Mouse (Mus musculus) urinary bladder, postnatal 14 days (tissue): ENCODE results near the gene Dnajc13.

ENCODE experiments used
- DNase-seq: peaks from one replicate; pipeline ENCODE4 v3.0.0; 2021; ENCODE audit warnings: low spot score

Dnajc13 gene

DNA sequence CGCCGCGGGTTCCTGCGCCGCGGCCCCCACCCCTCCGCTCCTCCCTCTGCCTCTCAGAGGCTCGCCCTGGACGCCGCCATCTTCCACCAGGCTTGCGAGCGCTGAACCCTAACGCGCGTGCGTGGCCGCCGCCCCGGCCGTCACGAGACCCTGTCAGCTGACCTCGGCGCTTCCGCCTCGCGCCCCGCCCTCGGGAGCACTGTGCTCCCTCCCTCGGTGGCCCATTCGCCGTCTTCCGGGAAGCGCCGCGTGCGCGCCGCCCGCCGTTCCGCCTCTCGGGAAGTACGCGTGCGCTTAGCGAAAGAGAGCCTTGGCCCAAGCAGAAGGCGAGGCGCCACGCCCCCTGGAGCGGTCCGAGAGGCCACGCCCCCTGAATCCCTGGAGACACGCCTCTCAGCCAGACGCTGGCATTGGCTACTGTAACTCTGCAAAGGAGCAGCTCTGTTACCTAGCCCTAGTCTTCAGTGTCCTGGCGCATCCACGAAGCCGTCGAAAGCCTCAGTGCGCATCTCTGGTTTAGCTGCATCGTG lies at the start of gene Dnajc13:
Gene Dnajc13 (minus strand): TSS at position 108 of the 530 bp plus-strand sequence.
- DNase-seq = peak; percentile 99

DNA sequence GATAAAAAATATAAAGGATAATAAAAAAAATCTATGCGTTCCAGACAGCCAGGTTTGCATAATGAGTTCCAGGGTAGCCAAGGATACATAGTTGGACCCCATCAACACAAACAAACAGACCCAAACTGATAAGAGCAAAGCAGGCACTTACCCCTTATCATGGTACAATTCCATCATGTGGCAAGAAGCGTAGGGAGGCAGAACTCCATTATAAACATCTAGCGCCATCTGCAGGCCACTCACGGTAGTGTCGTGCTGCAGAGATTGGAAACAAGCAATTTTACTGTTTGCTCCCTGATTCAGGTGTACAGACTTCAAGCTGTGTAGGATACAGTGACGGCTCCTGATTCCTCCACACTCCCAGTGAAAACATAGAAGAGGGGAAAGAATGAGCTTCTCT lies 44.0 kb upstream of the Dnajc13 start:
- DNase-seq = peak; percentile 78

DNA sequence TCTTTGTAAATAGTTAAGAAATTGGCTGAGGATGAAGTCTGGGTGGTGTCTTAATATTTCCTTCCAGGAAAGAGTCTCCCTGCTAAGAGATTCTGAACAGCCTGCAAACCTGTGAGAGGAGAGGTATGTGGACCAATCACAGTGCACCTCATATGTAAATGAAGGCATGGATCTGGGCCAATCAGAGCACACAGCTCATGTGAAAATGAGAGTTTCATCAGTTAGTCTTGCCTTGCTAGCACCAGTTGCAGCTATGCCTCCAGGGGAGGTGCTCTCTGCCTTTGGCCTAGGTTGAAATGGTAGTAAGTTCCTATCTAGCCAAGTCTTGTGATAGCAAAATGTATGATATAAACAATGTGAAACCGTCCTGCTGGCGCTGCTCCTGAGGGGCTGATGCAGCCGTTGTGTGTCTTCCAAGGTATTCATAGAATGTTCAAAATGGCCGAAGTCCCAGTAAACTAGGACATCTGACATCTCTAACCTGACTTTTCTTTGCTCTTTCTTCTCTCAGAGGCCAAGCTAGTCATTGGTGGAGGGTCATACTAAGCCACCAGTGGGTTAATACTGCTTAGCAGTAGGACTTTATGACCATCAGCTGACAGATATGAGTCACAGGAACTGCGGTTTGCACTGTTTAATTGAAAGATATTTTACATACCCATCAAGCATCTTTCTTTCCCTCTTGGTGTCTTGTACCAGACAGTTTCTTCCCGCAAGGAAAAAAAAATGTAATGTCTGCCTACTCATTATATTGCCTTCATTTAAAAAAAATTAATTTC lies 42.8 kb upstream of the Dnajc13 start:
- DNase-seq = no peak

DNA sequence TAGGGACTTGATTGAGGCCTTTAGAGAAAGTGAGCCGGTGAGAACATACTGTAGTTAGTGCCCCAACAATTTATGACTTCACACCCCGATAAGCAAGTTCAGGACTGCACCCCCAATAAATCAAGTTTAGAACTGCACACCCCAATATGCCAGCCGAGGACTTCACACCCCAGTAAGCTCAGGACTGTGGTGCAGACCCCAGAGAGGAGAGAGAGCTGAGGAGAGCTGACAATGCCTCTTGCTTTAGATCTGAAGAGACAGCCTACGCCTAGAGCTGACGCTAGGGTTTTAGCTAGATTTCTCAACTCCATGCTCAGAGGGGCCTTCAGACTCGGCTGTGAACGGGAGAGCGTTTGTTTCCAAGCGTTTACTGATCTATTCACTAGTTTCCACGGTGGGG lies 42.1 kb upstream of the Dnajc13 start:
- DNase-seq = no peak

DNA sequence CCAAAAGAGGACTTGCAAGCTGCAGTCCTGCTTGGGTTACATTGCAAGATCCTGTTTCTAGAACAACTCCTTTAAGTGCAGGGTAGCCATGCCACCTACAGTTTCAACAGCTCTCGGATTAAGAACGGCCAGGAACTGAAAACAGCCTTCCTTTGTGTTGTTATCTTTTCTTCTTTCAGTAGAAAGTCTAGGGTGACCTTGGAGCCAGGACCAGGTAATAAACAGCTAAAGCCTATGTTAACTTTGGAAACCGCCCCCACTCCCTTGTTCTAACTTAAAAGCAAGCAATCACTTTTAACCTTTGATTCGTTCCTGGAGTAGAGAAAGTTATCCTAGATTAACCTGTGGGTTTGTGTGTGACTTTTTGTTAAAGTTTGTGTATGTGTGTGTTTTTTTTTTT lies 41.6 kb upstream of the Dnajc13 start:
- no peak for DNase-seq

DNA sequence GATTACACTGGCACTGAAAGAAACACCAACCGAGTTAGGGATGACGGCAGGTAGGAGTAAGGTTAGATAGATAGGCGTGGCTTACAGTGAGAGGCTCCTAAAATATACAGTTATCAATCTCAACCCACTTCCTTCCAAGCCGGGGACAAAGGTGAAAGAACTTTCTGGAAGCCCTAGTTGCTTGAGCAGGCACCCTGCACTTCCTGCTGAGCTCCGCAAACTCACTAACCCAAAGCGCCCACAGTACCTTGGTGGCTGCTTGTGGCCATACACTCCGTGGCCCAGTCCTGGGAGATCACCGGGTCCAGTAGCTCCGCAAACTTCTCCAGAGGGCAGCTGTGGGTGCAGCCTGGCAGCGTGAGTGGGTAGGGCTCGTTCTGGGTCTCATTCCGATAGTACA lies 37.8 kb upstream of the Dnajc13 start:
- DNase-seq = no peak

DNA sequence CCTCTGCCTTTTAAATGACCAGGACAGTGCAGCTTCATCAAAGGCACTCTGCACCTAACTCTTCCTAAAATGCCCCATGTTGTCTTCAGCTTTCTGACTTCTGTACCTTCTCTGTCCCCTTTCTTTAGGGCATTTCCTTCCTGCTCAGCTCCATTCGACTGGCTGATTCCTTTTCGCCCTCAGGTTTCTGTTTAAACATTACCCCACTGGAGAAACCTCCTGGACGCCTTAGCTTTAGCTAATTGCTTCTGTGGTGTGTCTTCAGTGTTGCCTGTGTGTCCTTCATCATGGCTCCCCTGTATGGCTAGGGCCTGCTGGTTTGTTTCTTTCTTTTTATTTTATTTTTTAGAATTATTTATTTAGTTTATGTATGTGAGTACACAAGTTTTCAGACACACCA lies 34.3 kb upstream of the Dnajc13 start:
- no peak for DNase-seq

DNA sequence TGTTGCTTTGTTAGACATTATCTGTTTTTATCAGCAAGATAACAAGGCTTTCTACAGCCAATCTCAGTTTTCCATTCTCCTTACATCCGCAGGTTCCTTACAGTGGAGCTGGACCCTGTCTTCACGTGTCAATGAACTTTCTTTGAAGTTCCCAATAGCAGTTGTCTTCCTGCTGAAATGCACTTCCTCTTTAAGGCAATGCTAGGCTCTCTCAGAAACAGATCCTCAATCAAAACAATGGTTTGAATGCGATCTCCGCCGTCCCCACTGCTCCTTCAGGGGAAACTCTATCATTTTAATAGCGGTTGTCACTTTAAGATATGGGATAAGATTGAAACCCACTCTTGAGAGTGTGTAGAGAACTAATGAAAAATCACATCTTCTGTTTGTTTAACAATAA lies 22.2 kb upstream of the Dnajc13 start:
- DNase-seq = no peak

DNA sequence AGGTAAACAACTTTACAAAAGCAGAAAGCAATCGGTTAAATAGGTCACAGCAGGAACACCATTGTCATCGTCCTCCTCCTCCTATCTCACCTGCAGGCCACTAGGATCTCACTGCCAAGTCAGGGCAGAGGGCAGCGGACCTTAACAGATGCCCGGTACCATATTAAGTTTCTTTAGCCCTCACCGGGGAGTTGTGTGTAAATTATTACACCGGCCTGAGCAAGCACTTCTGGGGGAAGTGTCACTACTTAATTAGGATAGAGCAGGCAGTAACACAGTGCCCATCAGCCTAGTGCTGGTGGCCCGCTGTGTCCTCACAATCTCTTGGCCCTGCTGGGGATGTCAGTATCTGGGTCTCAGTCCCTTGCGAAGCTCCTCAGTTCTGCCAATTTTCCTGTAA lies 19.8 kb upstream of the Dnajc13 start:
- no peak for DNase-seq

DNA sequence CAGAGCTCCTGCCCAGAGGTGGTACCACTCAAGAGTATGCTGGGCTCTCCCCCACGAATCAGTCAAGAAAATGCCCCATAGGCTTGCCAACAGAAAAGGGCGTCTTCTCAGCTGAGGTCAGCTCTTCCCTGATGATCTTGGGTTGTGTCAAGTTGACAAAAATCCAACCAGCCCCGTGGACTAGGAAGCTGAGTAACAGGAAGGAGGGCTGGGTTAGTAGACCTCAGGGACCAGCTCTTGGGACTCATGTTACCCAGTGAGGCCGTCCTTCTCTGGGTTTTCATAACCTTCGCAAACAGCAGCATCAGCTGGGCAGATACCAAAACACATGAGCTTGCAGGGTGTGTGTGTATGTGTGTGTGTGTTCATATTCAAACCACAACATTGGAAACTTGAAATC lies 19.0 kb upstream of the Dnajc13 start:
- no peak for DNase-seq

DNA sequence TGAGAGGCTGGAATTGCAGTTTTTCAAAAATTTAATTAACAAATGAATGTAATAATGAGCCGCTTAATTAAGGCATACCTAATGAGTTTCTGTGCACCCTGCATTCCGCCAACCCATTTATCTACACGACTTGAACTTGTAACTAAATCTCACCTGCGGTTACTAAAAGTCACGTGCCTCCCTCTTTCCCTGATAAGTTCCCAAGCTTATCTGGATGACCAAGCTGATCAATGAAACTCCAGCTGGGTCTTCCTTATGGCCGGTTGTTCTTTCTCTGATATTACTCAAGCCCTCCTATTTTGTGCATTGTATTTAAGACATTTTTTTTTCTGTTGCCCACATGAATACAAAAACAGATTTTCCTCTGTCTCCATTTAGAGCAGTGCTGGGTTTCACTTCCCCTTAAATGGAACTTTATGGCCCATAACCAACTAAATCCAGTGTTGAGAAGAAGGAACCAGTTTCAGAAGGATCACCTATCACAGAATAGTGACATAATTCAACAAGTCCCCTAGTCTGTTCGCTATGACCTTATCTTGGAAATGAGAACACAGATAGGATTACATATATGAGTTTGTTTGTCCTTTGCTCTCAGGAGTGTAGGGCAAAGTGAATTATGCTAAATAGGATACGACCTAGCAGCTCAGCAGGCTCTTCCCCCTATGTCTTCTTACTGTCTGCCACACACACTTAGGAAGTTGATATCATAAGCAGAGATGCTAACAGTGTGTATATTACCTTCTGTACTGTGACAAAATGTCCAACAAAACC lies 18.2 kb upstream of the Dnajc13 start:
- no peak for DNase-seq

DNA sequence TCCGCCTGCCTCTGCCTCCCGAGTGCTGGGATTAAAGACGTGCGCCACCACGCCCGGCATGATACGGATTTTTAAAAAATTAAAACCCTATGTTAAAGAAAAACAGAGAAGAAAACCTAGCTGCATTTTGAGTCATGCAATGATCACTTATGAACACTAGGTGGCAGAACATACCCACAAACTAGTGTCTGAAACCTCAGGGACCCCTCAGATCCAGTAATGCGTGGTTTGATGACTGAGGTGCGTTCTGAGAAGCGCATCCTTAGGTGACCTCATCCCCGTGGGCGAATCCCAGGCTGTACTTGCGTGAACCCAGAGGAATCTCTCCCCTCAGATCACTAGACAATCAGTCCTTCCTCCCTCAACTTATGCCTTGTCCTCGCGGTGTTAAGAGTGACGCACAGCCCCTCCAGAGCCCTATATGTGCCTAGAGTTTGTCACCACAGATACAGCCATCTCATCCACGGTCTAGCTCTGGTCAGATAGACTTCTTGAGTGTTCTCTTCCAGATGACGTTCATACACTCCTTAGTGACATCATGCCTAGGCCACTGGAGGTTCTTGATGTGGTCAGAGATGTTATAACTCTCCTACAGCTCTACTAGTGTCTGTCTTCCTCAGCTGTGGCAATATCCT lies 14.9 kb upstream of the Dnajc13 start:
- no peak for DNase-seq

DNA sequence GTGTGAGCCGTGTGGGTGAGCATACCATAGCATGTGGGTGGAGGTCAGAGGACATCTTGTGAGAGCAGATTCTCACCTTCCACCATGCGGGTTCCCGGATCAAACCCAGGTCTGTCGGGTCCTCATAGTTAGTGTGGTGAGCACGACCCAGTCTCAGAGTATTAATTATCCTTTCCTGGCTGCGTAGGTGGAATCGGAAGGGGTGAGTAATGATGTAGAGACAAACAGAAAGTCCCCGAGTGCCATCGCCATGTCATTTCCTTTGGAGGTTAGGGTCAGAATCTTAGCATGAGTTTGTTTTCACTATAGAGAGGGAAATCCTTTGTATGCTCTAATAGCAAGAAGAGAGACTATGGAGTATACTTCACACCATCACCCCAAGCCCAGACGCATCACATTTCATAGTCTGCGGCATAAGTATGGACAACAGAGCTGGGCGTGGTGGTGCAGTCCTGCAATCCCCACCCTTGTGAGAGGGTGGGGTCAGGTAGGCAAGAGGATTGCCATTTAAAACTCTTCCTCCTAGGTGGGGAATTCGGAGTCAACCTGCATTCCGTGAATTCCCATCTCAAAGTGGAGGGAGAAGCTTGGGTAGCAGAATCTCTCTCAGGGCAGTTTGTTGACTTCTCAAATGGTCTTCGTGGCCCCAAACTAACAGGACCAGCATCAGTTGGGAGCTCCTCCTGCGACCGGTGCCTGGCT lies 12.5 kb upstream of the Dnajc13 start:
- DNase-seq = no peak

DNA sequence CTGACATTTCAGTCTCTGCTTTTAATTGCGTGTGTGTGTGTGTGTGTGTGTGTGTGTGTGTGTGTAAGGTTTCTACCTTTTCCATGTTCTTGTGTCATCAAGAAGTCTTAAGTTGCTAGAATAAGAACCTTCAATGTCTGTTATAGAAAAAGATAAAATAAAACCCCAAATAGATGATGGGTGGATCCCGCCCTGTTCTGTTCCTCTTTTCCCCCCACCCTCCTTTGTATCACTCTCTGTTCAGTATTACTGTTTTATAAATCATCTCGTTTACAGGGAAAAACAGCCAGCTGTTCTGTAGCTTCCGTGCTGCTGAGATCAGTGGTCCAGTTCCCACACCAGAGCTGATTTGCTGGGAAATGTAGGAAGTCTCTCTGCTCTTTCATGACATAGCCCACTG lies 9.3 kb upstream of the Dnajc13 start:
- no peak for DNase-seq

DNA sequence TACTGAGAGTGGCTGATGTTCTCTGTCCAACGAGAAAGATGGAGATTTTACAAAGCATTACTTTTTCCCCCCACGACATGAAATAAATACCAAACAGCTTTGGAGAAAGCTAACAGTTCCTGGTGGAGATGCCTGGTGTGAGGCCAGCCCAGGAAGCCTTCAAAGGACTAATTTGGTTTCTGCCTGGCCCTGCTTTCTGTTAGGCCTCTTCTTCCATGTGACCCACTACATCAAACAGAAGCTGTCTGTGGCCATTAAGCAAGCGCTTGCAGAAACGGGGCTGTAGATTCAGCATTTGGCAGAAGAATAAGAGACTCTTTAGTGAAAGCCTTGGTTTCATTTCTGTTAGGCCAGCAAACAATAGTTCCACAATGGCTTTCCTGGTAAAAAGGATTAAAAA lies 8.9 kb upstream of the Dnajc13 start:
- no peak for DNase-seq

DNA sequence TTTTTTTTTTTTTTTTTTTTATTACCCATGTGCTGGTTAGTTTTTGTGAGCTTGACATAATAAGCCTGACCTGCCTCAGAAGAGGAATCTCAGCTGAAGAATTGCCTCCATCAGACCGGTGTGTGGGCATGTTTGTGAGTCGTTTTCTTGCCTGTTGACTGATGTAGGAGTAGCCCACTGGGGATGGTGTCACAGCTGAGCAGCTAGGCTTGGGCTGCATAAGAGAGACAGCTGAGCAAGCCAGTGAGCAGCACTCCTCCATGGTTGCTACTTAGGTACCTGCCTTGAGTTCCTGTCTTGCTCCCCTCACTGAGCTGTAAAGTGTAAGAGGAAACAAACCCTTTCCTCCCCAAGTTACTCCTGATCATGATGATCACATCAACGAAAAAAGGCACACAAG lies 7.2 kb upstream of the Dnajc13 start:
- no peak for DNase-seq

DNA sequence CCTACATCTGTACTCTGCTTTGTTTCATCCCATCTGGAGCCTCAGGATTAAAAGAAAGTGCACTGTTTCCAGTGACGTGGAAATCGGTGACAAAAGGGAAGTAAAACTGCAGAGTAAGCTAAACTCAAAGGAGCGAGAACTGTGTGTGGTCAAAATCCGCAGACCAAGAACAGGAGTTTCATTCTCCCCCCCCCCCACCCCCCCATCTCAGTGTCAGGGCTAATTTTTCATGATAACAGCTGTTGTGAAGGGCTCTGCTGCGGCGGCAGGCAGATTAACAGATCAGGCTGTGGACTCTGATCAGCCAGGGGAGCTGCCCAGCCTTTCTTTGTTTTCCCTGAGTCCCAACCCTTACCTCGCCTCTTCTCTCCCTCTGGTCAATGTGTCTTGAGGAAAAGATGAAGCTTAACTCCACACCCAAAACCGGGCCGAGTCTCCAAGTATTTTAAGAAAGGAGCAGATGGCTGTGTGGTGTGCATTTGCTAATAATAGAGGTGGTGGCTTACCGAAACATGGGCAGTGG lies 6.7 kb upstream of the Dnajc13 start:
- DNase-seq = no peak

DNA sequence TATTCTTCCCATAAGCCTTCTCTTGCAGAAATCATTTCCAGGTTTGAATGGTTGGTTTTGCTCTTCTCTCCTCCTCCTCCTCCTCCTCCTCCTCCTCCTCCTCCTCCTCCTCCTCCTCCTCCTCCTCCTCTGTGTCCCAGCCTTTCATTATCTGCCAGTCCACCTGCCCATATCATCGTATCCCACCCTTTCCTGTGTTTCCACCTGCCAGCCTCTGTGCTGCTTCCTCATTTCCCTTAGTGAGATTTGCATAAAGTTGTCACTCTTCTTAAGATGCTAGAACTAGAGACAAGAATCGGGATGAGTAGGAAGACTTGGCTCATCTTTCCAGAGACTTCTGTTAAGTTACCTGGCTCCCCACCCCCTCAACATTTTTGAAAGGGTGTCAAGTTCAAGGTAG lies 1.8 kb upstream of the Dnajc13 start:
- no peak for DNase-seq

DNA sequence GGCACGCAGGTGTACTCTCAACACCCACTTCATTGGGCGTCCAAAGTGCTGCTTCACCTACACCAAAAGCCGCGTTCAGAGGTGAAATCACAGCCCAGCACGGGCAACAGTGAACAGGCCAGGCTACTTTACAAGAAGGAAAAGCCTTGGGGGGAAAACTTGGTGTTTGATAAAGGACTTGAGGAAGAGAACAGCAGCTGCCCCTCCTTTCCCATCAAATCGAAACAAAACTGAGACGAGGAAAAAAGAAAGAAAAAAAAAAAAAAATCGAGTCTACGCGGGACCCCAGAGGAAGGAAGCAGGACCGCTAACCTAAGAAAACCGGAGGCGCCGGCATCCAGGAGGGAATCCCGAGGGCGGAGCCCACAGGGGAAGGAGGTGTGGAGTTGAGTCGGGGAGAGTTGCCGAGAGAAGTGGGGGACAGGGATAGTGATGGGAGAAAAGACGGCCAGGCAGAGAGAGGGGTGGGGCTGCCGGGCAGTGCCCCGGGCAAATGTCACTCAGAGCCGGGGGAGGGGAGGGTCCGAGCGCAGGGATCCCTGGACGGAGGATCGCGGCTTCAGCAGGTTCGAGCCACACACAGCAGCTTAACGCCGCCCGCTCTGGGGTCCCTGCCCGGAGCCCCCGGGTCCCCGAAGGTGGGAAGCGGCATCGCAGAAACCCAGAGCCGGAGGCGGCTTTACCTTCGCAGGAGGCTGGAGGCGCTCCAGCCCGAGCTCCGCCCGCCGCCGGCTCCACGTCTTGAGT lies 541 bp downstream of the Dnajc13 start:
- peak; percentile 53 for DNase-seq

DNA sequence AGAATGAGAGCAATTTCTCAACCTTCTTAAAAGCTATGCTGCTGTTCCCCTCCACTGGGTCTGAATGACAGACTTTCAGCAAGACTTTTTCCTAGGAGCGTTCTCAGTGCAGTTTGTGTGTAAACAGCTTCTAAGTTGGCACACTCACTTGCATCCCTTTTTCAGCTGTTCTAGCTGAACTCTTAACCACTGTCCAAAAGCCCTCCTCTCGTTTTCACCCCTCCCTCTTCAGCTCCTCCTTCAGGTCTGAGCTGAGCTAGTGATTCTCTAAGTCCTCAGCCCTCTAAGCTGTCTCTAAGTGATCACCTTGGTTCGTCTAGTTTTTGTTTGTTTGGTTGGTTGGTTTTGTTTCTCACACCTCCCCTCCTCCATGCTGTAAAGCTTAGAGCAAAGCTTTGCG lies 2.4 kb downstream of the Dnajc13 start:
- no peak for DNase-seq

DNA sequence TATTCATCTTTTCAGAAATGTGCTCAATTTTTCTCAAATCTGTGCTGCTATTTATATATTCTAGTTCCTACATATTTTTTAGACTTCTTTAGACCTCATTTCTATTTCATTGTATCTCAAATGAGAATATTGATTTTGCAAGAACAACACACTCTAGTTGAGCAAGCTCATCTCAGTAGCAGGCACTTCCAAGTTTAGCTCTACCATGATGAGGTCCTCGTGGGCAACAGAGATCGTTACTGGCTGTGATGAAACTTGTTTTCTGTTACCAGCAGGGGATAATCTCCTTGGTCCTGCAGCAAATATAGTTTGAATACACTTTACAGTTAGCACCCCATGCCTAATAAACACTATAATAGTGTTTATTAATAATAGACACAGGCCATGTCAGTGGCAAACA lies 6.6 kb downstream of the Dnajc13 start:
- DNase-seq = no peak
